Mouse (Mus musculus): ENCODE measurements around the gene Spdye4a.

Spdye4a gene

GRCm38 (mm10) chr5:143226790-143227189, at the start of gene Spdye4a:
TSS of gene Spdye4a (minus strand) at chr5:143226890.
- DNase-seq (ENCODE audit: low spot score), result no peak

GRCm38 (mm10) chr5:143275761-143276160, 49.1 kb upstream of the Spdye4a start:
- DNase-seq (ENCODE audit: low spot score), result no peak

- DNase-seq (ENCODE audit: low spot score), result no peak
Observed at GRCm38 (mm10) chr5:143272540-143273330, 46.0 kb upstream of the Spdye4a start.

GRCm38 (mm10) chr5:143272108-143272507, 45.4 kb upstream of the Spdye4a start:
- DNase-seq (ENCODE audit: low spot score), result no peak

- no peak for DNase-seq (ENCODE audit: low spot score)
Observed at GRCm38 (mm10) chr5:143271642-143272041, 45.0 kb upstream of the Spdye4a start.

- DNase-seq (ENCODE audit: low spot score), result no peak
Observed at GRCm38 (mm10) chr5:143270151-143270519, 43.4 kb upstream of the Spdye4a start.

- DNase-seq (ENCODE audit: low spot score), result peak; percentile 71
Observed at GRCm38 (mm10) chr5:143269363-143270150, 42.9 kb upstream of the Spdye4a start, which contains the start of gene Zfp316. TSS of gene Zfp316 (minus strand) at chr5:143270022.

- DNase-seq (ENCODE audit: low spot score), result no peak
Observed at GRCm38 (mm10) chr5:143268985-143269362, 42.3 kb upstream of the Spdye4a start.

- DNase-seq (ENCODE audit: low spot score), result no peak
Observed at GRCm38 (mm10) chr5:143266794-143267193, 40.1 kb upstream of the Spdye4a start.

- DNase-seq (ENCODE audit: low spot score), result no peak
Observed at GRCm38 (mm10) chr5:143265409-143265808, 38.7 kb upstream of the Spdye4a start.

GRCm38 (mm10) chr5:143264689-143265088, 38.0 kb upstream of the Spdye4a start:
- DNase-seq (ENCODE audit: low spot score), result no peak

- no peak for DNase-seq (ENCODE audit: low spot score)
Observed at GRCm38 (mm10) chr5:143261636-143262035, 34.9 kb upstream of the Spdye4a start.

GRCm38 (mm10) chr5:143255802-143256201, 29.1 kb upstream of the Spdye4a start:
- no peak for DNase-seq (ENCODE audit: low spot score)

- no peak for DNase-seq (ENCODE audit: low spot score)
Observed at GRCm38 (mm10) chr5:143255131-143255519, 28.4 kb upstream of the Spdye4a start.

GRCm38 (mm10) chr5:143254487-143255130, 27.9 kb upstream of the Spdye4a start:
- peak; percentile 48 for DNase-seq (ENCODE audit: low spot score)

- peak; percentile 16 for DNase-seq (ENCODE audit: low spot score)
Observed at GRCm38 (mm10) chr5:143253881-143254486, 27.3 kb upstream of the Spdye4a start.

- peak; percentile 51 for DNase-seq (ENCODE audit: low spot score)
Observed at GRCm38 (mm10) chr5:143253186-143253880, 26.6 kb upstream of the Spdye4a start.

GRCm38 (mm10) chr5:143252791-143253185, 26.1 kb upstream of the Spdye4a start:
- DNase-seq (ENCODE audit: low spot score), result no peak

GRCm38 (mm10) chr5:143252039-143252438, 25.3 kb upstream of the Spdye4a start:
- DNase-seq (ENCODE audit: low spot score), result no peak

GRCm38 (mm10) chr5:143244926-143245325, 18.2 kb upstream of the Spdye4a start:
- DNase-seq (ENCODE audit: low spot score), result no peak

- no peak for DNase-seq (ENCODE audit: low spot score)
Observed at GRCm38 (mm10) chr5:143236036-143236435, 9.3 kb upstream of the Spdye4a start.

Measured in embryo, embryonic 10 days (tissue).